Mouse (Mus musculus) G1E (cell line): ENCODE data around the gene Iqschfp. TPM values are rescaled to one million over a fixed set of nuclear protein-coding genes. Genes with fewer than 3 reads are reported as not detected.

Source experiments
- ATAC-seq: 2 replicates; pipeline ENCODE4 v1.8.0; 2016; ENCODE audit warnings: mild to moderate bottlenecking; ENCODE audit not compliant: insufficient number of reproducible peaks, poor library complexity, low FRiP score, severe bottlenecking; ENCODE audit errors: extremely low read depth
- DNase-seq: peaks from one replicate; pipeline ENCODE4 v3.0.0; 2012; ENCODE audit warnings: low spot score
- H3K27me3 ChIP-seq: 2 replicates; pipeline ENCODE4 v1.6.1; 2012; ENCODE audit warnings: mild to moderate bottlenecking, low read length, inconsistent platforms; ENCODE audit not compliant: insufficient read depth
- H3K36me3 ChIP-seq: replicated peaks from 2 replicates; pipeline ENCODE3; 2012; ENCODE audit warnings: mild to moderate bottlenecking, inconsistent platforms
- H3K4me1 ChIP-seq: 2 replicates; pipeline ENCODE4 v1.6.1; 2012; ENCODE audit warnings: low read depth, low read length, inconsistent platforms, mixed read lengths; ENCODE audit not compliant: insufficient read depth
- H3K4me3 ChIP-seq: 2 replicates; pipeline ENCODE4 v1.5.1; 2012; ENCODE audit warnings: low read depth, mild to moderate bottlenecking, inconsistent platforms, low read length, moderate library complexity, mixed read lengths
- H3K9me3 ChIP-seq: replicated peaks from 2 replicates; pipeline ENCODE4 v1.6.1; 2012; ENCODE audit warnings: inconsistent platforms
- CTCF ChIP-seq: IDR thresholded peaks from 2 replicates; pipeline ENCODE4 v1.5.1; 2012; ENCODE audit warnings: low read depth, low read length, inconsistent platforms, mixed read lengths
- GATA1 ChIP-seq: IDR thresholded peaks from 2 replicates; pipeline ENCODE4 v1.6.1; 2012; ENCODE audit warnings: borderline replicate concordance, low read length, inconsistent platforms, mixed read lengths
- GATA2 ChIP-seq: IDR thresholded peaks from 2 replicates; pipeline ENCODE4 v1.6.1; 2012; ENCODE audit warnings: low read depth, low read length, inconsistent platforms, borderline replicate concordance
- POLR2AphosphoS5 ChIP-seq: IDR thresholded peaks from 2 replicates; pipeline ENCODE4 v1.6.1; 2012; ENCODE audit warnings: low read depth, low read length, inconsistent platforms; ENCODE audit not compliant: insufficient replicate concordance
- TAL1 ChIP-seq: conservative IDR thresholded peaks from 2 replicates; pipeline ENCODE4 v1.6.1; 2012; ENCODE audit warnings: low read depth, low read length, inconsistent platforms, mixed read lengths
- polyA plus RNA-seq: library from polyadenylated mRNA; stranded (reverse); fragments of >175 nt; gene quantifications from 2 replicates; pipeline ENCODE4 v1.2.3, GENCODE M21; 2012
- total RNA-seq, 2 experiments: library from RNA; stranded (forward) in 1 of 2; stranded (reverse) in 1 of 2; fragments of 200-1000 nt in 1 of 2; fragments of >200 nt in 1 of 2; fragmentation: Nextera tagmentation in 1 of 2; gene quantifications; 2 replicates each; pipeline ENCODE4 v1.2.3; 2014 to 2017

Gene Iqschfp
- total and polyA plus RNA-seq, 3 experiments, result not detected

GRCm38 (mm10) chr3:68536071-68536470 lies 644.0 kb downstream of the Iqschfp start:
- no peaks in the 10 kb centered on the region for H3K4me1 ChIP-seq

GRCm38 (mm10) chr3:68541688-68542087 lies 649.7 kb downstream of the Iqschfp start:
- Histone ChIP-seq H3K27me3 (no peaks in the 10 kb centered on the region), H3K4me1 (no peaks in the 10 kb centered on the region), H3K9me3 (peaks cover 56% of the 10 kb centered on the region), H3K36me3 (no peaks in the 10 kb centered on the region), H3K4me3 (no peak overlapping the region)
- ATAC-seq (no peak), DNase-seq (no peak)
- TF ChIP-seq GATA2 (no peak), TAL1 (no peak), POLR2AphosphoS5 (no peak), GATA1 (no peak), CTCF (no peak)

More at GRCm38 (mm10) chr3:68536071-68536470, 644.0 kb downstream of the Iqschfp start:
- TF ChIP-seq POLR2AphosphoS5 (no peak), GATA1 (no peak), TAL1 (no peak), GATA2 (no peak), CTCF (no peak)
- ATAC-seq (no peak), DNase-seq (no peak)
- H3K9me3 ChIP-seq, result peaks cover 46% of the 10 kb centered on the region
- H3K4me3 ChIP-seq, result no peak overlapping the region
- no peaks in the 10 kb centered on the region for H3K27me3 ChIP-seq
- H3K36me3 ChIP-seq, result no peaks in the 10 kb centered on the region

DNA sequence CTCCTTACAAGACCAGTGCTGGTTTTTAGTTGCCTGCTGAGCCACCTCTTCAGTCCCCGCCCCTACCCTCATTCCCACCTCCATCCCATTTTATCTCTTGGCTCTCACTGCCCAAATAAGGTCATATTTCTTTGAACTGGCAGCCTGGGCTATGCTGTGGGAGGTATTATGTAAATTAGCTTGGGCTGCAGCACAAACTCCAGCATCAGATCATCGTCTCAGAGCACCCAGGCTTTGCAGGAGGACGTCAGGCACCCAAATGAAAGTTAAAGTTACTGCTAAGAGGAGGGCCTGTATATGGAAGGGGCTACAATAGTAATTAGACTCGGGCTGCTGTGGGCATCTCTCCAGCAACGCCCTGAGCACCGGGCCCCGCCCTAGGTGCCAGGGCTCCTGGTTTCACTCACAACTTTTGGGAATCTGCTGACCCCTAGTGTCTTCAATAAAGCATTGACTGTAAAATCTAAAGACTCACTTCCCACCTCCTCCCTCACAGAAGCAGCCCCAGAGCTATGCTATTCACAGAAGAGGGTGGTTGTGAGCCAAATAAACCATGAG lies 651.0 kb downstream of the Iqschfp start:
- H3K4me1 ChIP-seq, result no peaks in the 10 kb centered on the region
- ATAC-seq, result peak; percentile 4; the same call in 1 of the 2 replicates
- H3K4me3 ChIP-seq, result no peak overlapping the region
- H3K27me3 ChIP-seq, result no peaks in the 10 kb centered on the region
- TF ChIP-seq CTCF, result no peak
- TF ChIP-seq POLR2AphosphoS5, result no peak
- DNase-seq, result no peak
- H3K36me3 ChIP-seq, result no peaks in the 10 kb centered on the region
- peaks cover 56% of the 10 kb centered on the region for H3K9me3 ChIP-seq

GRCm38 (mm10) chr3:68544811-68545210 lies 652.8 kb downstream of the Iqschfp start:
- ATAC-seq (no peak), DNase-seq (no peak)
- no peak overlapping the region for H3K4me3 ChIP-seq
- H3K9me3 ChIP-seq, result peaks cover 51% of the 10 kb centered on the region
- TF ChIP-seq TAL1 (no peak), POLR2AphosphoS5 (no peak), GATA1 (no peak), GATA2 (no peak), CTCF (no peak)
- H3K4me1 ChIP-seq, result no peaks in the 10 kb centered on the region
- H3K27me3 ChIP-seq, result no peaks in the 10 kb centered on the region
- no peaks in the 10 kb centered on the region for H3K36me3 ChIP-seq

- no peaks in the 10 kb centered on the region for H3K36me3 ChIP-seq
- no peak overlapping the region for H3K4me3 ChIP-seq
- H3K9me3 ChIP-seq, result peaks cover 50% of the 10 kb centered on the region
- TF ChIP-seq GATA2, result no peak
- ATAC-seq (no peak), DNase-seq (no peak)
- H3K27me3 ChIP-seq, result no peaks in the 10 kb centered on the region
- H3K4me1 ChIP-seq, result no peaks in the 10 kb centered on the region
Measured at GRCm38 (mm10) chr3:68545898-68546297, 653.9 kb downstream of the Iqschfp start.

- H3K36me3 ChIP-seq, result no peaks in the 10 kb centered on the region
- no peak overlapping the region for H3K4me3 ChIP-seq
- TF ChIP-seq POLR2AphosphoS5 (no peak), TAL1 (no peak), GATA1 (no peak), CTCF (no peak), GATA2 (no peak)
- peaks cover 59% of the 10 kb centered on the region for H3K9me3 ChIP-seq
- H3K4me1 ChIP-seq, result no peaks in the 10 kb centered on the region
- ATAC-seq, result no peak
- no peak for DNase-seq
- no peaks in the 10 kb centered on the region for H3K27me3 ChIP-seq
Measured at GRCm38 (mm10) chr3:68555087-68555662, 663.1 kb downstream of the Iqschfp start.

DNA sequence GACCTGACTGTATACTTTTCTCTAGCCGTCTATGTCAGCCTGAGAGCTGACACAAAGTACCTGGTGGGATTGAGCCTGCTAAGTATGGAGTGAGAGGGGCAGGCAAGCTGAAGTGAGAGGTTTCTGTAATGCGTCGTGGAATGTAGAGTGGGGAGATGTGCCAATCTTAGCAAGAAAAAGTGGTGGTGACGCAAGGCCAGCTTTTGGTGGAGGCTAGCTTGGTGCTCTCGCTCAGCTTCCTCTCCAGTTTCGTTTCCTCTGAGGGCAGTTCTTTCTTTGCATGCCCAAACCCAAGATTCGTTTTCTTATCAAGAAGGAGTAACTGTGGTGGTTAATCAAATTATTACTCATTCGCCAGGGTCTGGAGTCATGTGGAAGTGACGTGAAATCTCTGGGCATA lies 664.9 kb downstream of the Iqschfp start:
- Histone ChIP-seq H3K9me3 (peaks cover 57% of the 10 kb centered on the region), H3K4me3 (no peak overlapping the region), H3K27me3 (no peaks in the 10 kb centered on the region), H3K36me3 (no peaks in the 10 kb centered on the region), H3K4me1 (no peaks in the 10 kb centered on the region)
- TF ChIP-seq POLR2AphosphoS5 (no peak), CTCF (no peak), GATA1 (no peak), TAL1 (no peak), GATA2 (no peak)
- DNase-seq (no peak), ATAC-seq (no peak)
